Mouse (Mus musculus): Measurements from ENCODE around the gene Sparcl1. TPM values are rescaled to one million over a fixed set of nuclear protein-coding genes. Genes with fewer than 3 reads are reported as not detected.

Gene Sparcl1
- polyA plus RNA-seq, 1 experiment from 2014 or later = 40.6 TPM

DNA sequence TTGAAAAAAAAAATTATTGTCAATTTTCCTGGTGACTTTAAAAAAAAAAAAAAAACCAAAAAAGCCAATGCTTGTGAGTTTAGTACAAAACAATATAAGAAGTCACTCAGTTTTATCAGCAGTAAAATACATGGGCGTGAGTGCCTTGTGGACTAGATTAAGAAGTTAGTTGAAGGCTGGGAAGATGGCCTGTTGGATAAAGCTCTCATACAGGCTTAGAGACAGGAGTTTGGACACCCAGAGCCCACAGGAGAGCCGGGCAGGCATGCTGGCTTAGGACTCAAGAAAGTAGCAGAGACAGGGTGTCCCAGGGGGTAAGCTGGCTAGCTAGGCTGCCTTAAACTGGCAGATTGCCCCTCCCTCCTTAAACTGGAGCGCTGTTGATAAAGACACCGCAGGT, 58.6 kb downstream of the Sparcl1 start:
- Histone ChIP-seq H3K36me3 (peaks cover 55% of the 10 kb centered on the region), H3K9me3 (no peaks in the 10 kb centered on the region), H3K4me3 (no peak overlapping the region), H3K27me3 (ENCODE audit: insufficient read depth, poor library complexity, severe bottlenecking) (no peaks in the 10 kb centered on the region), H3K27ac (no peak overlapping the region), H3K4me1 (replicated peaks) (no peaks in the 10 kb centered on the region)
- 92% methylated on average over 4 of the region's 4 CpGs for WGBS
- DNase-seq (ENCODE audit: low spot score) = no peak

- peaks cover 4% of the 10 kb centered on the region for H3K4me1 ChIP-seq (replicated peaks)
- H3K36me3 ChIP-seq = peaks cover 41% of the 10 kb centered on the region
- H3K9me3 ChIP-seq = no peaks in the 10 kb centered on the region
- H3K4me3 ChIP-seq = no peak overlapping the region
- DNase-seq (ENCODE audit: low spot score) = peak; percentile 29
- WGBS = 59% methylated on average over 8 of the region's 8 CpGs
- H3K27ac ChIP-seq = no peak overlapping the region
- no peaks in the 10 kb centered on the region for H3K27me3 ChIP-seq (ENCODE audit: insufficient read depth, poor library complexity, severe bottlenecking)
These were observed 60.6 kb downstream of the Sparcl1 start for GRCm38 (mm10) chr5:104052956-104053355.

- H3K9me3 ChIP-seq = no peaks in the 10 kb centered on the region
- peak overlapping the region; percentile 86 for H3K4me3 ChIP-seq
- no peaks in the 10 kb centered on the region for H3K27me3 ChIP-seq (ENCODE audit: insufficient read depth, poor library complexity, severe bottlenecking)
- no peak overlapping the region for H3K27ac ChIP-seq
- peaks cover 20% of the 10 kb centered on the region for H3K4me1 ChIP-seq (replicated peaks)
- DNase-seq (ENCODE audit: low spot score) = no peak
- 58% methylated on average over 4 of the region's 4 CpGs for WGBS
- H3K36me3 ChIP-seq = peaks cover 31% of the 10 kb centered on the region
These were observed 65.4 kb downstream of the Sparcl1 start for GRCm38 (mm10) chr5:104048139-104048538.

DNA sequence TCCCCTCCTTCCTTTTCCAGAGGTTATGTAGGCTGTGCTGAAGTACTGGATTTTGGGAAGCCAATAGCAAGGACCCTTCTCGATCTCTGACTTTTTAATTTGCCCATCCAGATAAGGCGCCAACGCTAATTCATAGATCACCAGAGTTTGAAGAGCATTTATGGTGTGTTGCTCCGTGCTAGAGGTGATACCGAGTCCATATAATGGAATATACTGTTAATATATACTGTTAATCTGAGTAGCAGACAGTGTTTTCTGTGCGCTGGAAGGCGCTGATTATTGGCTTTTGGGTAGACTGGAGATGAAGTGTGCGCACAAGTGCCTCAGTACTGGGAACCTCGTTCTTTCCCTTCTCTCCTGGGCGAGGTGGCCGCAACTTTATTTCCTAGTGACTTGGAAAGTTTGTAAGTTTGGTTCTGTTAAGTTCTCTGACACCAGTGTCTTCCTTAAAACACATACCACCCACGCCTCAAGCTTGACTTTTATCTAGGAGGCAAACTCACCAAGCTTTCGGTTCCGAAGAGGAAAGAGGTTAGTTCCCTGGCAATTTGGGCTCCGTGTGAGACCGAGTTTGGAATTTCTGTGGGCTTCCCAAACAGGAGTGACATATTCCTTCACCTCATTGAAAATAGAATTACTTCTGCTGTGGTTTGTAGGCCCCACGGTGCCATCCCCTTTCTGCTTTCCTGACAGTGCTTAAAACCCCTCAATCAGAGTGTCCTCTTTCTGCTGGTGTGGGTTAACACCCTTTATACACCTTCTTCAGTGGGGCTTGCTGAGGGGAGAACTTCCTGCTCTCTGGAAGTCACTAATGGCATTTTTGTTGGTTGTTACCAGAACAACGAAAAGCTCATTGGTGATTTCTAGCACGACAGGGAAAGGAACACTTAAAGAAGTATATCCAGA, 66.1 kb downstream of the Sparcl1 start:
- Histone ChIP-seq H3K27ac (peak overlapping the region; percentile 94), H3K36me3 (peaks cover 25% of the 10 kb centered on the region), H3K9me3 (no peaks in the 10 kb centered on the region), H3K4me1 (replicated peaks) (peaks cover 20% of the 10 kb centered on the region), H3K4me3 (peak overlapping the region; percentile 86), H3K27me3 (ENCODE audit: insufficient read depth, poor library complexity, severe bottlenecking) (no peaks in the 10 kb centered on the region)
- peak; percentile 28 for DNase-seq (ENCODE audit: low spot score)
- WGBS = 10% methylated on average over 19 of the region's 19 CpGs

DNA sequence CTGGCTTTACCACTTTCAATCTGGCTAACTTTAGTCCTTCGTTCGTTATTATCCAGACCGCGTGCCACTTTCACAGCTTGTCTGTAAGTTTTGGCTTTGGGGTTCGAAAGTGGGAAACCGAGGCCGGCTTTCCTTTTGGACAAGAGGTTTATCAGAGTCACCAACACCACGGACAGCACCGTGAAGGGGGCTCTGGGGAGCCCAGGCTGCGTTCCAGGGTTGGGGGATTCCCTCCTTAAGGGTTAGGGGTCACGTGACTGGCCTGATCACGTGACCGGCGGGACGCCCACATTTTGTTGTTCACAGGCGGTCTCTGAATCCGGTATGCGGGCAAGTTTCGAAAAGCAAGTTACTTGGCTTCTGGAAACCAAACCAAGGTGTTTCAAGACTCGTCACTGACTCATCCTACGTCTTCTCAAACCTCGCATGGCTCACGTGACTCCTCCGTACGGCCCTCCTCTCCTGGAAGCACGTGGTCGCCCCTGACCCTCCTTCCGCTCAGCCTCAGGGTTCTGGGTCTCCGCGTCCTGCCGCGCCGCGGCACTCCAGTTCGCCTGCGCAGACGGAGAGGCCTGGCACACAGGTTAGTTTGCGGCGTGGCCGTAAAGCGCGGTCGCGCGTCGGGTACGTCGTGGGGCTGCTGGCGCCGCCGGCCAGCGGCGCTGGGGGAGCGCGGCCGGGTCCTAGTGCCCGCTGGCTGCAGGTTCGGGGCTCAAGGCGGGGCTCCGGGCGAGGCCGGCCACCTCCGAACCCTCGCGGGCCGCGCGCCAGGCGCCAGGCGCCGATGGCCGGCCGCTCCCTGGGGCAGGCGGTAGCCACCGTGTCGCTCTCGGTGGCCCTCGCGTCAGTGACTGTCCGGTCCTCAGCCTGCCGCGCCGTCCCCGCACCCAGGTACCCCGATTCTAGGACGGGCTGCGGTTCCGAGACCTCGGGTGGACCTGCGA, 67.0 kb downstream of the Sparcl1 start, which contains the start of gene Nudt9:
TSS of gene Nudt9 (plus strand) at position 51 of the 944 bp plus-strand sequence.
- Histone ChIP-seq H3K27me3 (ENCODE audit: insufficient read depth, poor library complexity, severe bottlenecking) (no peaks in the 10 kb centered on the region), H3K4me3 (peak within 1 kb of the TSS; percentile 86), H3K9me3 (no peaks in the 10 kb centered on the region), H3K36me3 (peaks cover 15% of the 10 kb centered on the region), H3K4me1 (replicated peaks) (peaks cover 20% of the 10 kb centered on the region), H3K27ac (peak within 1 kb of the TSS; percentile 94)
- DNase-seq (ENCODE audit: low spot score) = peak; percentile 99
- 5% methylated on average over 90 of the region's 90 CpGs for WGBS

- H3K4me1 ChIP-seq (replicated peaks) = peaks cover 20% of the 10 kb centered on the region
- no peak overlapping the region for H3K4me3 ChIP-seq
- DNase-seq (ENCODE audit: low spot score) = no peak
- no peaks in the 10 kb centered on the region for H3K27me3 ChIP-seq (ENCODE audit: insufficient read depth, poor library complexity, severe bottlenecking)
- 50% methylated on average over 2 of the region's 2 CpGs for WGBS
- H3K27ac ChIP-seq = no peak overlapping the region
- H3K36me3 ChIP-seq = no peaks in the 10 kb centered on the region
- no peaks in the 10 kb centered on the region for H3K9me3 ChIP-seq
These were observed 69.8 kb downstream of the Sparcl1 start for GRCm38 (mm10) chr5:104043704-104044103.

GRCm38 (mm10) chr5:104042906-104043305, 70.6 kb downstream of the Sparcl1 start:
- Histone ChIP-seq H3K36me3 (no peaks in the 10 kb centered on the region), H3K4me1 (replicated peaks) (peaks cover 15% of the 10 kb centered on the region), H3K27me3 (ENCODE audit: insufficient read depth, poor library complexity, severe bottlenecking) (no peaks in the 10 kb centered on the region), H3K9me3 (no peaks in the 10 kb centered on the region), H3K27ac (no peak overlapping the region), H3K4me3 (no peak overlapping the region)
- 83% methylated on average over 2 of the region's 2 CpGs for WGBS
- DNase-seq (ENCODE audit: low spot score) = no peak

DNA sequence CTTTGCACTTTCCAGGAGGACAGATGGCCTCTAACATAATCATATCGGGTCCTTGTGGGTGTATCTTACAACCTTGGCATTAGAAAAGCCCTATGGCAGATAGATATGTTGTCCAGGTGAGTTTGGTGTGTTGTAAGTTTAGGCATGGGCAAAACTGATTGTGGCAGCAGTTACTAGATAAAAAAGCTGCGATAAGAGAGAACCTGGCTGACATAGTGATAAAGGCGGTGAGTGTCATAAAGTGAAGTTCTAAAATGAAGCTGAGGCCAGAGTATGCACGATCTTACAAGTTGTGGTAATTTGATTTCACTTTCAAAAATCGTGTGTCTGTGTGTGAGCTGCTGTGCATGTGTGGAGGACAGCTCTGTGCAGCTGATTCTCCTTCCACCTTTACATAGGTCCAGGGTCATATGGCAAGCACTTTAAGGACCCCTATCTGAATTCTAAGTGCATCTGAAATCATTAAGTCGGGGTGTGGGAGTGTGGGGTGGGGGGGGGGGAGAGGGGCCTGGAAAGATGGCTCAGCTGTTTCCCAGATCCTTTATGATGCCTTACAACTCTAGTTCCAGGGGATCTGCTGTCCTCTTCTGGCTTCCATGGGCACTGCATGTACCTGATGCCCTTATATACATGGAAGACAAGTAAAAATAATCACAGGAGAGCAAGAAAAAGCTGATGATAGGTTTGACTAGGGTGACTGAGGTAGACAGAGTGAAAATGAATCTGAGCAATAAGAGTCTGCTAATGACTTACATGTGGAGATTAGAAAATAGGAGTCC, 74.2 kb downstream of the Sparcl1 start:
- Histone ChIP-seq H3K27me3 (ENCODE audit: insufficient read depth, poor library complexity, severe bottlenecking) (no peaks in the 10 kb centered on the region), H3K36me3 (no peaks in the 10 kb centered on the region), H3K4me1 (replicated peaks) (no peaks in the 10 kb centered on the region), H3K27ac (no peak overlapping the region), H3K9me3 (no peaks in the 10 kb centered on the region), H3K4me3 (no peak overlapping the region)
- DNase-seq (ENCODE audit: low spot score) = peak; percentile 34
- 74% methylated on average over 6 of the region's 6 CpGs for WGBS

GRCm38 (mm10) chr5:104036686-104037085, 76.8 kb downstream of the Sparcl1 start:
- WGBS = 92% methylated on average over 1 of the region's 1 CpGs
- Histone ChIP-seq H3K4me1 (replicated peaks) (no peaks in the 10 kb centered on the region), H3K4me3 (no peak overlapping the region), H3K36me3 (no peaks in the 10 kb centered on the region), H3K27ac (no peak overlapping the region), H3K27me3 (ENCODE audit: insufficient read depth, poor library complexity, severe bottlenecking) (no peaks in the 10 kb centered on the region), H3K9me3 (no peaks in the 10 kb centered on the region)
- DNase-seq (ENCODE audit: low spot score) = no peak

DNA sequence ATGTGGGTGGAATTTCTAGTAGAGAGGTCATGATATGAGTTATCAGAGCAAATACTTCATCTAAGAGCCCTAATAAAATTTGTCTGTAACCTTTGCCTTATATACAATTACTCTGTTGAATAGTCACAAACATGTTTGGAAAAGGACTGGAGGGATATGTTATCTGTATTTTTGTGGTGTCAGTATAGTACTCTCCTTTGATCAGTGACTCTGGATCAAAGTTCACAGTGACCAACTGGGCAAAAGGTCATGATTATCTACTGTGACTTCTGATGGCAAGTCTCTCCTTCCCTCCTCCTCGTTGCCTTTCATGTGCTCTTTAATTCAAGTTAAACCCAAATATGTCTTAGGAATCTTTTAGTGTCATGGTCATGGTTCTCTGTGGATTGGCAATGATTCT, 77.7 kb downstream of the Sparcl1 start:
- Histone ChIP-seq H3K9me3 (no peaks in the 10 kb centered on the region), H3K27ac (no peak overlapping the region), H3K36me3 (no peaks in the 10 kb centered on the region), H3K4me3 (no peak overlapping the region), H3K4me1 (replicated peaks) (no peaks in the 10 kb centered on the region), H3K27me3 (ENCODE audit: insufficient read depth, poor library complexity, severe bottlenecking) (no peaks in the 10 kb centered on the region)
- no peak for DNase-seq (ENCODE audit: low spot score)
- WGBS = 66% methylated on average over 1 of the region's 1 CpGs

DNA sequence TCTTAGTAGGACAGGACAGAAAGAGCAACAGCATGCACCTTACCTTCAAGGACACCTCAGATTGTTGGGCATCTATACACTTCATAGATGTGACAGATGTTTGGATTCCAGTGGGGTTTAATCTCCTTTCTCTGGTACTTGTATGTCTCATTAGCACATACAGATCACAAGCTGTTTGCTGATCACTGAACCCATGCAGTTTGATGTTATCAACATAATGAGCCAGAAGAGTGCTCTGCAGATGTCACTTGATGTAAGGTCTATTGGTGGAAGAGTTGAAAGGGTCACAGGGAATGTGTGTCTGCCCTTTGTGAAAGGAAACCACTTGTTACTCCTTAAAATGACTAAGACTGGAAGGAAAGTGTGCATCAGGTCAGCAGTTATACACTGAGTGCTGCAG, 78.5 kb downstream of the Sparcl1 start:
- Histone ChIP-seq H3K27me3 (ENCODE audit: insufficient read depth, poor library complexity, severe bottlenecking) (no peaks in the 10 kb centered on the region), H3K36me3 (no peaks in the 10 kb centered on the region), H3K4me3 (no peak overlapping the region), H3K9me3 (no peaks in the 10 kb centered on the region), H3K27ac (no peak overlapping the region), H3K4me1 (replicated peaks) (no peaks in the 10 kb centered on the region)
- DNase-seq (ENCODE audit: low spot score) = no peak

DNA sequence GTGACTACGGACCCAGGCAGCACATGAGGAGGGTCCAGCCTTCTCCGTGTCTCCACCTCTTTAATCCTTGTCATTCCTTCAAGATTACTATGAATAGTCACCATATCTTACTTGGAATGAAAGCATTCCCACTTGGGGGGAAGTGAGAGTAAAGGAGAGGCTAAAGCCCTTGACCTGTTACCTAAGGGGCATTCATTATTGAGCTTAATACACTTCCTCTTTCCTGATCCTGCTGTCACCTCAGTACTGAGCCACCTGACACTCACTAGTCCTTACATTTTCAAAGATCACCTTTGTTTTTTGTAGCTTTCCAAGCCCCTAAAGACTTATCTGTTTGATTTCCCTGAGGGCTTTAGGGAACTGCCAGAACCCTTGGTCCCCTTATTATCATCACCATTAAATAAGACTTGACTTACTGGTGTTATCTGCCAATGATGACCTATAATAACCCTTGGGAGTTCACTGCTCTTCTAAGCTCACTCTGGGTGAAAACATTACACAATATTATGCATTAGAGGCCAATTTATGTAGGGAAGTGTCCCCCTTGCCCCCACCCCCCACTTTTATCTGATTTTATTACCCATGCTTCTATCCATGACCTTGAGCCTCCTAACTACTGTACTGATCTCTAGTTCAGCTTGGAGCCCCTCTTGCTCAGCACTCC, 81.0 kb downstream of the Sparcl1 start:
- no peak overlapping the region for H3K27ac ChIP-seq
- no peaks in the 10 kb centered on the region for H3K9me3 ChIP-seq
- H3K4me1 ChIP-seq (replicated peaks) = no peaks in the 10 kb centered on the region
- no peaks in the 10 kb centered on the region for H3K36me3 ChIP-seq
- 90% methylated on average over 2 of the region's 2 CpGs for WGBS
- no peak for DNase-seq (ENCODE audit: low spot score)
- no peaks in the 10 kb centered on the region for H3K27me3 ChIP-seq (ENCODE audit: insufficient read depth, poor library complexity, severe bottlenecking)
- no peak overlapping the region for H3K4me3 ChIP-seq
